Mouse (Mus musculus): ENCODE data around the gene Rad51c.

DNA sequence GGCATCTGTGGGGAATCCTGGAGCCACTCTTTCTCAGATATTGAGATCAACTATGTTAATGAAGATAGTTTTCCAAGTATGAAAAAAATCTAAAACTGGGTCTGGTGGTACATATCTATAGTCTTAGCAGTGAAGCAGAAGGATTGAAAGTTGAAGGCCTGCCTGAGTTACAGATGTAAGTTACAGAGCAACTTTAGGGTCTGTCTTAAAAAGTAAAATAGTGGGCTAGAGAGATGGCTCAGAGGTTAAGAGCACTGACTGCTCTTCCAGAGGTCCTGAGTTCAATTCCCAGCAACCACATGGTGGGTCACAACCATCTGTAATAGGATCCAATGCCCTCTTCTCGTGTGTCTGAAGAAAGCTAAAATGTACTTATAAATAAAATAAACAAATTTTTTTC, 27.7 kb upstream of the Rad51c start:
- TF ChIP-seq CTCF (IDR thresholded peaks at IDR 0.05; ENCODE audit: extremely low read depth, insufficient read depth, insufficient read length, insufficient replicate concordance) (no peak), POLR2A (IDR thresholded peaks at IDR 0.05; ENCODE audit: low read depth, low read length) (no peak)
